Mouse (Mus musculus) cerebellum, postnatal 14 days (tissue): ENCODE results near the gene Galnt18.

ENCODE experiments used
- DNase-seq, 2 experiments: peaks; one replicate each; pipeline ENCODE4 v3.0.0; 2021; ENCODE audit warnings: mixed read lengths in 2 of 2

Galnt18 gene

DNA sequence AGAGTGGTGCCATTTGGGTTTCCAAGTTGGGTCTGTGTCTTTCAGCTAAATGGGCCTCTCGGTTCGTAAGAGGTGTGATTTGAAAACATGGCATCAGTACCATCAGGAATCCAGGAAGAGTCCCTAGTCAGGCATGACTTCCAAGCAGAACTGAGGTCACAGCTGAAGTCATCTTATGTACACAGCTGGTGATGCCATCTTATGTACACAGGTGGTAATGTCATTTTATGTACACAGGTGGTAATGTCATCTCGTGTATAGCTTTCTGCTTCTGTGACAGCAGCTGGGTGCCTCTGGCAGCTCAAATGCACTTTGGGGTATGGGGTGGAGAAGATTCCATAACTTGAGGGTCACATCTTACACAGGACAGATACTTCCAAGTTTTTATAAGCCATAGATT is 323.8 kb downstream of the Galnt18 start:
- no peak for DNase-seq

- no peak for DNase-seq
Measured at GRCm38 (mm10) chr7:111455541-111455940, 324.2 kb downstream of the Galnt18 start.

DNA sequence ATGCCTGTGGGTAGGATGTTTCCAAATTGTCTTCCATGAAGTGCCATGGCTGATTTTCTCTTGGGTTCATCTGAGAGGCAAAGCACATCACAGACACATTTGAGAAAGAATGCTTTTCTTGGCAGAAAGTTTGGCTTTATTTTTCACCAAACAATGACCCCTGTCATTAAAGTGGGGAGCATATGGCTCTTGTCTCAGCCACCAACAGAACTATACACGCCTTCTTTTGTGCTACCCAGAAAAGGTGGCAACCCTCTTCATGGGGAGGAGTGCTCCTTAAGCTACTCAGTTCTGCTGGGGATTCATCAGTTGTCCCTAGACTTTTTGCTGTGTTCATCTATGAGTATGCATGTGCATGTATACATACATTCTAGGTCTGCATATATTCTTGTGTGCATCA is 327.8 kb downstream of the Galnt18 start:
- DNase-seq: no peak

- no peak for DNase-seq
Measured at GRCm38 (mm10) chr7:111450286-111451095, 329.3 kb downstream of the Galnt18 start.

GRCm38 (mm10) chr7:111433173-111433572 is 346.6 kb downstream of the Galnt18 start:
- no peak for DNase-seq

DNA sequence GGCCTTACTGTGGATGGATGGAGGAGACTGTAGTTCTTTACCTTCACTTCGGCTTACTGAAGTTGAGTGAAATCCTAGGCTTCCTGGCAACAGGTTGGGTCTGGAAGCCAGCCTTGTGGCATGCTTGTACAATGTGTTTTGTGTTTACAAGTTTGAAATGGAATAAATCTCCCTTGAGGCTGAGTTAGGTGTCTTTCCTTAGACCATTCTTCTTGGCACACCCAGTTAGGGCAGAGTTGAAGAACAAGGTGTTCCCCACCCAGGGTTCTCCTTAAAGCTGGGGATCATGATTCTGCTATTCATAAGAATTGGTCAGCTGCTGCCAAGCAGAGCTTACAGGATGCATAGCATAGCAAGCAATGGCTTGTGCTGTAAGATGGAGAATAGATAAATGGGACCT is 352.4 kb downstream of the Galnt18 start:
- DNase-seq: no peak
